Mouse (Mus musculus) heart, postnatal 0 days (tissue): ENCODE results near the gene Orai3.

Experiments used
- CTCF ChIP-seq: IDR thresholded peaks from 2 replicates; pipeline ENCODE4 v1.5.1; 2016; ENCODE audit warnings: antibody characterized with exemption, control low read depth, low read depth
- EP300 ChIP-seq: IDR thresholded peaks from 2 replicates; pipeline ENCODE4 v1.6.1; 2016; ENCODE audit warnings: antibody characterized with exemption, low read depth

GRCm38 (mm10) chr7:127815116-127815665 is 45.6 kb downstream of the Orai3 start:
- no peak for TF ChIP-seq CTCF
- no peak for TF ChIP-seq EP300
